Mouse (Mus musculus) hindbrain, postnatal 0 days (tissue): ENCODE measurements at regions not wholly inside any gene's neighbourhood (a gene's known extent, or its start where the extent isn't known, plus 50 kb on each side); places are given as distances from the start of the nearest gene placed in this dataset.
"Not testable (repeated sequence)": the region's sequence is repeated elsewhere in the genome, so short reads cannot be mapped to it uniquely, and the experiment has no call there.

ENCODE experiments used
- ATAC-seq: fragments of 200-750 bp; cut with Nextera tagmentation; 2 replicates; pipeline ENCODE4 v1.8.0; 2017; ENCODE audit warnings: mild to moderate bottlenecking, moderate TSS enrichment, moderate library complexity
- DNase-seq: peaks from one replicate; pipeline ENCODE4 v3.0.0-alpha.2; 2015; ENCODE audit warnings: low spot score
- H3K27ac ChIP-seq: fragments of 300-500 bp; sonication (generic); 2 replicates; pipeline ENCODE4 v1.5.1; 2014; ENCODE audit warnings: mild to moderate bottlenecking
- H3K27me3 ChIP-seq: fragments of 300-500 bp; sonication (generic); 2 replicates; pipeline ENCODE4 v1.6.1; 2014; ENCODE audit warnings: low read length, mixed read lengths; ENCODE audit not compliant: insufficient read depth
- H3K36me3 ChIP-seq: fragments of 300-500 bp; sonication (generic); 2 replicates; pipeline ENCODE4 v1.6.1; 2014; ENCODE audit warnings: low read length, mixed read lengths; ENCODE audit not compliant: insufficient read depth
- H3K4me1 ChIP-seq: fragments of 300-500 bp; sonication (generic); 2 replicates; pipeline ENCODE4 v1.6.1; 2014; ENCODE audit warnings: antibody characterized with exemption, low read length, mixed read lengths; ENCODE audit not compliant: insufficient read depth
- H3K4me2 ChIP-seq: fragments of 300-500 bp; sonication (generic); 2 replicates; pipeline ENCODE4 v1.6.1; 2014; ENCODE audit warnings: low read depth, mild to moderate bottlenecking, low read length, moderate library complexity, mixed read lengths
- H3K4me3 ChIP-seq: fragments of 300-500 bp; sonication (generic); 2 replicates; pipeline ENCODE4 v1.5.1; 2014; ENCODE audit warnings: low read length
- H3K9ac ChIP-seq: fragments of 300-500 bp; sonication (generic); replicated peaks from 2 replicates; pipeline ENCODE4 v1.6.1; 2014; ENCODE audit warnings: mild to moderate bottlenecking, low read length, moderate library complexity, mixed read lengths
- H3K9me3 ChIP-seq: fragments of 300-500 bp; sonication (generic); 2 replicates; pipeline ENCODE4 v1.6.1; 2016; ENCODE audit warnings: low read length, mixed read lengths
- CTCF ChIP-seq: IDR thresholded peaks from 2 replicates; pipeline ENCODE4 v1.5.1; 2016; ENCODE audit warnings: antibody characterized with exemption, control low read depth, low read depth
- whole genome bisulfite sequencing: fragments of 180-500 bp; shearing (Covaris S2); extraction: QIAGEN DNeasy Blood & Tissue Kit; methylation state at CpG from one replicate; pipeline ENCODE4 v1.1.7; 2014; 5-methylcytosine and 5-hydroxymethylcytosine counted together

DNA sequence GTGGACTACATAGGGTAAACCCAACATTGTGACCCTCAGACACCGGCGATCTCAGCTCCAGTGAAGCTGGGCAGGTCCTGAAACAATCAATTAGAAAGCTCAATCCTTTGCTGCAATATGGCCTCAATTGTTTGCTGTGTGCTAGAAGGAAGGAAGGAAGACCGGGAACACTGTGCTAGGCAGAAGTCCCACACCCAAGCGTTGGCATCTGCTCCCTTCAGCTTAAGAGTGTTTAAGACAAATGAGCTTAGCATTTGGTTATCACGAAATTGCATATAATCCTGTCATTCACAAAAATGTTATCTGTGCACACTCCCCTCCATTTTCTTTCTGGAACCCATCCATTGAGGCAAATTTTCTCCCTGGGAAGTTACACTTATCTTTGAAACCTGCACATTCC is 110.7 kb upstream of the Cpne8 start:
- no peak for DNase-seq
- Histone ChIP-seq H3K36me3 (no peaks in the 10 kb centered on the region), H3K4me1 (no peaks in the 10 kb centered on the region), H3K27me3 (no peaks in the 10 kb centered on the region), H3K9me3 (no peaks in the 10 kb centered on the region), H3K4me2 (no peak overlapping the region), H3K4me3 (no peak overlapping the region), H3K9ac (no peak overlapping the region), H3K27ac (no peak overlapping the region)
- WGBS: 80% methylated on average over 5 of the region's 5 CpGs
- TF ChIP-seq CTCF: no peak
- no peak for ATAC-seq

DNA sequence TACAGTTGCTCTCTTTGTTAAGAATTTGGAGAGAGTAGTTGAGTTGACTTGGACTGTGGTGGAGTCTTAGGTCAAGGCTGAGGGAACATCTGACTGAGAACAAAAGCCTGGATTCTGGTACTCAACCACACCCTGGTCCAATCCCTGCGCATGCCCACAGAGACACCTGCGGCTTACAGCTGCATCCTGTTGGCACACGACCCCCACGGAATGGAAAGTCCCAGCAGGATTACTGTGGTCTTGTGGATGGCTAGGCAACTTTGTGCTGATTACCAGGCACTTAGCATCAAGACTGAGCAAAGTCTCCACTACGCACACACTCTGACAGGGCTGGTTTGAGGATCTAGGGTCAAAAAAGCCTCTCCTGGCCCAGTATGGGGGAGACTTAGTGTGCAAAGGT is 105.5 kb upstream of the Cpne8 start:
- Histone ChIP-seq H3K4me3 (no peak overlapping the region), H3K27me3 (no peaks in the 10 kb centered on the region), H3K9me3 (no peaks in the 10 kb centered on the region), H3K4me1 (no peaks in the 10 kb centered on the region), H3K4me2 (no peak overlapping the region), H3K36me3 (no peaks in the 10 kb centered on the region), H3K9ac (no peak overlapping the region), H3K27ac (no peak overlapping the region)
- DNase-seq (no peak), ATAC-seq (no peak)
- TF ChIP-seq CTCF: no peak
- 90% methylated on average over 5 of the region's 5 CpGs for WGBS

DNA sequence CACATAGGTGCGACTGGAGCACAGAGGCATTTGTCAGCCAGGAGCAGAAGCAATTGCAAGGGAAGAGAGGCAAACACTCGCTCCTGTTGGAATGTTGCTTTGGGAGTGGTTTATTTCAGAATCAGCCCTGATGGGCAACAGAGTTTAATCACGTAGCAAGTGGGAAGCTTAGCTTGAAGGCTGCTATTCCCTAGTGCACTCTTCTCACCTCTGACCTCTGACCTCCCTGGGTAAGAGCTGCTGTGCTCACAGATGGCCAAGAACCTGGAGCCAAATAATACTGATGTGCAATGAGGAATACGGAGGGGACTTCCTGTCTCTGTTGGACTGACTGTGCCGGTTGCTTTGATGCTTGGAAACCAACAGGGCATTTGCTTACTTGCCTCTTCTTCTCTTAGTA is 88.3 kb upstream of the Cpne8 start:
- Histone ChIP-seq H3K9ac (no peak overlapping the region), H3K27ac (no peak overlapping the region), H3K36me3 (no peaks in the 10 kb centered on the region), H3K4me3 (no peak overlapping the region), H3K4me2 (no peak overlapping the region), H3K27me3 (no peaks in the 10 kb centered on the region), H3K9me3 (no peaks in the 10 kb centered on the region), H3K4me1 (no peaks in the 10 kb centered on the region)
- DNase-seq (no peak), ATAC-seq (no peak)
- TF ChIP-seq CTCF: no peak
- 50% methylated on average over 5 of the region's 5 CpGs for WGBS

DNA sequence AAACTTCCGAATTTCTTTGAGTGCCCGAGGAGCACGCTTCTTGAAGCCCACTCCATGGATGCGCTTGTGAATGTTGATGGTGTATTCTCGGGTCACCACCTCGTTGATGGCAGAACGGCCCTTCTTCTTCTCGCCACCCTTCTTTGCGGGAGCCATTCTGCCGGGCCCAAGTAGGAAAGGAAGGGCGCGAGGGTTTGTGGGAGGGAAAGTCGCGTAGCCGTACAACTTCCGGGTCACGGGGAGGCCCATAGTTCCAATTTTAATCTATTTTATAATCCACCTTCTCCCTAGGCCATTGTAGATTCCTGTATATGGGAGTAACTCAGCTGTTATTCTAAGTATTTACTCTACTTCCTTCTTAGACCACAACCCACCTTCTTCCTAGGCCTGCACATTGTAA is 85.3 kb upstream of the Cpne8 start:
- 97% methylated on average over 7 of the region's 17 CpGs for WGBS
- H3K4me1 ChIP-seq, DNase-seq, H3K9me3 ChIP-seq, H3K36me3 ChIP-seq, H3K27me3 ChIP-seq, H3K27ac ChIP-seq, H3K4me3 ChIP-seq, H3K4me2 ChIP-seq, ATAC-seq, H3K9ac ChIP-seq: not testable (repeated sequence)

DNA sequence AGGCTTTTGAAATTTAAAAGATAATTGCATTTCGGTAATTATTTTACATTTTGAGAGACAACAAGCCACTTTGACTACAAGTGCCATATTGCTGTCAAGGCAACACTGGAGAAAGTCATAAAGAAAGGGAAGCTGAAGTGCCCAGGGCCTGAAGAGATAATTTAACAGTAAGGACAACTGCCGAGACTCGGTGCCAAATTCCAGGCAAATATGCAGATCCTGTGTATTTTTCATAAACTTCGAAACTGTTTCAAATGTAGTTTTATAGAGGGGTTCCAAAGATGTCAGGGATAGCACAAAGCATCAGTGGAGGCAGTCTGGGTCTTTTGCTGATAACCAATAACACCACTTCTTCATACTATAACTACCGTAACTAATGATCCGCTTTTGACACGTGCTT is 54.7 kb upstream of the Cpne8 start:
- no peak for TF ChIP-seq CTCF

More for the DNA sequence above, 54.7 kb upstream of the Cpne8 start:
- Histone ChIP-seq H3K36me3 (no peaks in the 10 kb centered on the region), H3K9ac (no peak overlapping the region), H3K4me2 (no peak overlapping the region), H3K9me3 (no peaks in the 10 kb centered on the region), H3K4me3 (no peak overlapping the region), H3K27me3 (no peaks in the 10 kb centered on the region), H3K4me1 (no peaks in the 10 kb centered on the region), H3K27ac (no peak overlapping the region)
- no peak for ATAC-seq
- 76% methylated on average over 7 of the region's 7 CpGs for WGBS
- DNase-seq: no peak
